Mouse (Mus musculus): ENCODE measurements at regions not wholly inside any gene's neighbourhood (a gene's known extent, or its start where the extent isn't known, plus 50 kb on each side); places are given as distances from the start of the nearest gene placed in this dataset.

- TF ChIP-seq CTCF (IDR thresholded peaks at IDR 0.05; ENCODE audit: extremely low read depth, insufficient read length, insufficient replicate concordance, low read depth, low read length), result no peak
- Histone ChIP-seq H3K36me3 (ENCODE audit: control insufficient read depth, insufficient read depth, low read length) (no peaks in the 10 kb centered on the region), H3K27ac (ENCODE audit: insufficient read depth, low read depth, low read length) (no peak overlapping the region), H3K27me3 (ENCODE audit: control insufficient read depth, insufficient read depth, low read length) (no peaks in the 10 kb centered on the region), H3K4me3 (ENCODE audit: low read depth, low read length) (no peak overlapping the region), H3K4me1 (ENCODE audit: control insufficient read depth, insufficient read depth, insufficient read length, low read length) (peaks cover under 1% of the 10 kb centered on the region; the same call in 1 of the 2 replicates)
- 75% methylated on average over 4 of the region's 4 CpGs for WGBS
Observed at GRCm38 (mm10) chr11:22651911-22652310, 140.0 kb downstream of the Tmem17 start.

- H3K36me3 ChIP-seq (ENCODE audit: control insufficient read depth, insufficient read depth, low read length), result no peaks in the 10 kb centered on the region
- TF ChIP-seq POLR2A (IDR thresholded peaks at IDR 0.05; ENCODE audit: low read depth, low read length) (no peak), CTCF (IDR thresholded peaks at IDR 0.05; ENCODE audit: extremely low read depth, insufficient read length, insufficient replicate concordance, low read depth, low read length) (no peak)
- H3K27me3 ChIP-seq (ENCODE audit: control insufficient read depth, insufficient read depth, low read length), result no peaks in the 10 kb centered on the region
- H3K4me1 ChIP-seq (ENCODE audit: control insufficient read depth, insufficient read depth, insufficient read length, low read length), result no peaks in the 10 kb centered on the region
- 54% methylated on average over 3 of the region's 3 CpGs for WGBS
- H3K27ac ChIP-seq (ENCODE audit: insufficient read depth, low read depth, low read length), result no peak overlapping the region
- H3K4me3 ChIP-seq (ENCODE audit: low read depth, low read length), result no peak overlapping the region
Observed at GRCm38 (mm10) chr11:22652931-22653330, 141.0 kb downstream of the Tmem17 start.

DNA sequence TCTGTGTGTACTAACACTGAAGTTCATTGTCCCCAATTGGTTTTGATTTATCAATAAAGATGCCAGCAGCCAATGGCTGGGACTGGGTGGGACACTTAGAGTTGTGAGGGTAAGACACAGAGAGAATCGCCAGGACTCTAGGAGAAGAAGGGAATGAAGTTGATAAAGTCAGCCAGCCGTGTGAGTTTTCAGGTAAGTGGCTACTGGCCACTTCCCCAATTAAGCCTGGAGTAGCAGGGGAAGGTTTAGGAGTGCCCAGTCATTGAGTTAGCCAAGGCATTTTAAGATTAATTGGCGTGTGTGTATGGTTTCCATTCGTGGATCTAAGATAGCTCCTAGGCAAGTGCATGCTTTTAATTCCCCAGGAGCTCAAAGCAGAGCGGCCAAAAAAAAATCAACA is 141.5 kb downstream of the Tmem17 start:
- Histone ChIP-seq H3K27me3 (ENCODE audit: control insufficient read depth, insufficient read depth, low read length) (no peaks in the 10 kb centered on the region), H3K36me3 (ENCODE audit: control insufficient read depth, insufficient read depth, low read length) (no peaks in the 10 kb centered on the region), H3K4me3 (ENCODE audit: low read depth, low read length) (no peak overlapping the region), H3K27ac (ENCODE audit: insufficient read depth, low read depth, low read length) (no peak overlapping the region), H3K4me1 (ENCODE audit: control insufficient read depth, insufficient read depth, insufficient read length, low read length) (no peaks in the 10 kb centered on the region)
- TF ChIP-seq POLR2A (IDR thresholded peaks at IDR 0.05; ENCODE audit: low read depth, low read length), result no peak
- no peak for TF ChIP-seq CTCF (IDR thresholded peaks at IDR 0.05; ENCODE audit: extremely low read depth, insufficient read length, insufficient replicate concordance, low read depth, low read length)
- 65% methylated on average over 5 of the region's 5 CpGs for WGBS

GRCm38 (mm10) chr11:22657635-22658034 is 145.7 kb downstream of the Tmem17 start:
- Histone ChIP-seq H3K4me3 (ENCODE audit: low read depth, low read length) (no peak overlapping the region), H3K4me1 (ENCODE audit: control insufficient read depth, insufficient read depth, insufficient read length, low read length) (peaks cover 4% of the 10 kb centered on the region; the same call in 1 of the 2 replicates), H3K27ac (ENCODE audit: insufficient read depth, low read depth, low read length) (no peak overlapping the region), H3K27me3 (ENCODE audit: control insufficient read depth, insufficient read depth, low read length) (no peaks in the 10 kb centered on the region), H3K36me3 (ENCODE audit: control insufficient read depth, insufficient read depth, low read length) (no peaks in the 10 kb centered on the region)
- 36% methylated on average over 1 of the region's 1 CpGs for WGBS
- no peak for TF ChIP-seq POLR2A (IDR thresholded peaks at IDR 0.05; ENCODE audit: low read depth, low read length)
- TF ChIP-seq CTCF (IDR thresholded peaks at IDR 0.05; ENCODE audit: extremely low read depth, insufficient read length, insufficient replicate concordance, low read depth, low read length), result no peak

- TF ChIP-seq CTCF (IDR thresholded peaks at IDR 0.05; ENCODE audit: extremely low read depth, insufficient read length, insufficient replicate concordance, low read depth, low read length), result no peak
- no peak for TF ChIP-seq POLR2A (IDR thresholded peaks at IDR 0.05; ENCODE audit: low read depth, low read length)
- no peak overlapping the region for H3K4me3 ChIP-seq (ENCODE audit: low read depth, low read length)
- no peaks in the 10 kb centered on the region for H3K36me3 ChIP-seq (ENCODE audit: control insufficient read depth, insufficient read depth, low read length)
- no peaks in the 10 kb centered on the region for H3K27me3 ChIP-seq (ENCODE audit: control insufficient read depth, insufficient read depth, low read length)
- H3K4me1 ChIP-seq (ENCODE audit: control insufficient read depth, insufficient read depth, insufficient read length, low read length), result peaks cover 6% of the 10 kb centered on the region; the same call in 1 of the 2 replicates
- 29% methylated on average over 5 of the region's 5 CpGs for WGBS
- no peak overlapping the region for H3K27ac ChIP-seq (ENCODE audit: insufficient read depth, low read depth, low read length)
Observed at GRCm38 (mm10) chr11:22661072-22661471, 149.2 kb downstream of the Tmem17 start.

DNA sequence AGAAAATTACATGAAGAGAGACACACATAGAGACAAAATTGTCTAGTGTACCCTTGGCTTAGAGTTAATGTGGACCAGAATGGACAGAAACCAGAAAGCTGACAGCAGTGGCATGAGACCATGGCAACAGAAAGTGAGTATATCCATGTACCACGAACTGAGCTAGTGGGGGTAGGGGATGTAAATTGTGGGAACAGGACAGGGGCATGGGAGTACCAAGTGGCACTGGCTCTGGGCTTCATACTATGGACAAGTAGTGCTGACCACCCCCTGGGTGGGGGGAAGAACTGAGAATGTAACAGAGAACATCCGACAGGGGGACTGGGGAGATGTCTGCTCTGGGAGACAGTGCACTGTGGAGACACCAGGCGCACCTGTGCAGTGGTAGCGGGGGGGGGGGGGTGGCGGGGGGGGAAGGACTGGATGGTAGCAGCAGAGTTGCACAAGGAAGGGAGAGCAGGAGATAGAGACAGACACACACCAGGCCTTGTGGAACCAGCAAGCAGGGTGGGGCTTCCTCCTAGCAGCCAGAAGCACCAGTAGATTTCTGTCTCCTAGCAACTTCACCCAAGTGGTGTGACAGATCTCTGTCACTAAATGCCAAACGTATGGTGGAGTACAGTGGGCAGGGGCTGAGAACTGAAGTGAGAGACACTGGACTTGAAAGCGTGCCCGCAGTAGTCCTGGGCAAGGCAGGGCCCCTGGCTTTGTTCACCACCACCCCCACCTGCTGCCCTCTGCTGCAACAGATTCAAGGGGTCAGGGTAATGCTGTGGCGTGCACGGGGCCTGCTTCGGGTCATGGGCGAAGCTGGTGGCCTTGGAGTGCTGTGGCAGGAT is 150.0 kb downstream of the Tmem17 start:
- H3K27me3 ChIP-seq (ENCODE audit: control insufficient read depth, insufficient read depth, low read length), result no peaks in the 10 kb centered on the region
- no peak overlapping the region for H3K4me3 ChIP-seq (ENCODE audit: low read depth, low read length)
- TF ChIP-seq POLR2A (IDR thresholded peaks at IDR 0.05; ENCODE audit: low read depth, low read length) (no peak), CTCF (IDR thresholded peaks at IDR 0.05; ENCODE audit: extremely low read depth, insufficient read length, insufficient replicate concordance, low read depth, low read length) (no peak)
- H3K4me1 ChIP-seq (ENCODE audit: control insufficient read depth, insufficient read depth, insufficient read length, low read length), result peaks cover 7% of the 10 kb centered on the region; the same call in 1 of the 2 replicates
- H3K27ac ChIP-seq (ENCODE audit: insufficient read depth, low read depth, low read length), result no peak overlapping the region
- WGBS, result 63% methylated on average over 12 of the region's 12 CpGs
- no peaks in the 10 kb centered on the region for H3K36me3 ChIP-seq (ENCODE audit: control insufficient read depth, insufficient read depth, low read length)

- H3K36me3 ChIP-seq (ENCODE audit: control insufficient read depth, insufficient read depth, low read length), result no peaks in the 10 kb centered on the region
- WGBS, result 21% methylated on average over 4 of the region's 4 CpGs
- peaks cover 7% of the 10 kb centered on the region; the same call in 1 of the 2 replicates for H3K4me1 ChIP-seq (ENCODE audit: control insufficient read depth, insufficient read depth, insufficient read length, low read length)
- no peaks in the 10 kb centered on the region for H3K27me3 ChIP-seq (ENCODE audit: control insufficient read depth, insufficient read depth, low read length)
- no peak for TF ChIP-seq CTCF (IDR thresholded peaks at IDR 0.05; ENCODE audit: extremely low read depth, insufficient read length, insufficient replicate concordance, low read depth, low read length)
- TF ChIP-seq POLR2A (IDR thresholded peaks at IDR 0.05; ENCODE audit: low read depth, low read length), result no peak
- H3K27ac ChIP-seq (ENCODE audit: insufficient read depth, low read depth, low read length), result no peak overlapping the region
- H3K4me3 ChIP-seq (ENCODE audit: low read depth, low read length), result no peak overlapping the region
Observed at GRCm38 (mm10) chr11:22665978-22666377, 154.1 kb downstream of the Tmem17 start.
